Mouse (Mus musculus): ENCODE measurements around the gene Drg1. TPM values are rescaled to one million over a fixed set of nuclear protein-coding genes. Genes with fewer than 3 reads are reported as not detected.

The Drg1 gene
- total RNA-seq (2023; ENCODE audit: inconsistent age), result 61.7 to 70.2 TPM (median 63.2 TPM) in 4 replicates

GRCm38 (mm10) chr11:3266079-3266685 is at the start of gene Drg1:
TSS of gene Drg1 (minus strand) at chr11:3266415.

DNA sequence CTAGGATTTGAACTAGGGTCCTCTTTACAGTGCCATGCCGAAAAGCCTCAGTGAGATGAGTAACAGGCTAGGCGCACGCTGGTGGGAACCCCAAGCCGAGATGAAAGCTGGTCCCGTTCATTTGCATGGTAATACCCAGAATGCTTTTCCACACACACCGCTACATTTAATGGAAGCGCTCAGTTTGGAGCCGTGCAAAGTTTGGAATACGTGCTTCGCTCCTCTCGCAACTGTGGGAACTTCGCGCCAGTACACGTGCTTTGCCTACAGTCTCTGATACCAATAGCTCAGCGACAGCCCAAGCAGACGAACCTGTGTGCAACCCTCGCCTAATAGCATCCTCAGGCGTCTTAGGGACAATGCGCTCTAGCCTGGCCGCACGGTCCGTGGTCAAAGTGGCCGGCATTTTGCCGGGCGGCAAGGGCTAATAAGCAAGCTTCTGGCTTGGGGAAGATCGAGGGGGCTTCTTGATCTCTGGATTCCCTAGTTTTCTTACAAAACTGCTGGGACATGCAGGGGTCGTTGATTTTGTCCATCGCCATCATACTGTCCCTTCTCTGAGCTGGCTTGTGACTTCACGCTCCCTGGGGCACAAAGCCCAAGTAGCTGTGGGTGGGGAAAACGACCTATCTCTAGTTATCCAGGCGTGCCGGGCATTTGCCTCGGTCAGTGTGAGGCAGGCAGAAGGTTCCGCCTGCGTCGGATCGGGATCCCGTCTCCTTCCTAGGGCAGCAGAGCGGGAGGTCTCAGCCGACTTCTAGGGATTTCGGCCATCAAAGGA is 22.5 kb upstream of the Drg1 start, which contains the start of gene Patz1:
Patz1 (plus strand) TSS at position 354 of the 781 bp plus-strand sequence.

GRCm38 (mm10) chr11:3202231-3202701 is 63.9 kb downstream of the Drg1 start, which contains the start of gene Eif4enif1:
TSS of gene Eif4enif1 (plus strand) at chr11:3202392.

DNA sequence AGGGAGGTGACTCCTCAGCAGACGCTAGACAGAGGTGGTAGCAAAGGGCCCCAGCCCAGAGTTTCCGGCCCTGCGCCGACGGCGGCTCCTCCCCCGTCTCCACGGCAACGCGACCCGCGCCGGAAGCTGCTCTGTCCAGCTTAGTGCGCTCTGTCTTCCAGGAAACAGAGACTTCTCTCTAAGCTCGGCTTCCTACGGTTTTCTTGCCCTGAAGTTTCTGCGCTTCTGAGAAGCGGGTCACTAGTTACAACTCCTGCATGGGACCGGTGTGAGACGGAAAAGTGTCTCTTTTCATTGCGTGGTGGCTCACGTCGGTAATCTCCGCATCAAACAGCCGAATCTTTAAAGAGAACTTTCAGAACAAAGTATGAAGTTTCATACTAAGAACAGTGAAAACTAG is 72.9 kb downstream of the Drg1 start, which contains the start of gene Sfi1:
Sfi1 (minus strand) TSS at position 101 of the 400 bp plus-strand sequence.

Other genes starting within 250 kb of the Drg1 start
- 213 to 253 TPM (median 230 TPM) in 4 replicates for gene Sfi1, start 73.0 kb downstream of the Drg1 start, total RNA-seq (2023; ENCODE audit: inconsistent age)
- gene Eif4enif1, start 64.0 kb downstream of the Drg1 start, total RNA-seq (2023; ENCODE audit: inconsistent age), result 94.6 to 111 TPM (median 101 TPM) in 4 replicates
- gene Patz1, start 22.5 kb upstream of the Drg1 start, total RNA-seq (2023; ENCODE audit: inconsistent age), result 79.7 to 96.7 TPM (median 84.5 TPM) in 4 replicates
- 292 to 318 TPM (median 307 TPM) in 4 replicates for gene Pik3ip1, start 64.0 kb upstream of the Drg1 start, total RNA-seq (2023; ENCODE audit: inconsistent age)
- 74.3 to 91.5 TPM (median 77.5 TPM) in 4 replicates for gene Limk2, start 142.8 kb upstream of the Drg1 start, total RNA-seq (2023; ENCODE audit: inconsistent age)
- 18.6 to 23.1 TPM (median 20.2 TPM) in 4 replicates for gene Rnf185, start 185.9 kb upstream of the Drg1 start, total RNA-seq (2023; ENCODE audit: inconsistent age)
- 0.18 to 0.39 TPM in 2 of 4 replicates, not detected in the others for gene Pla2g3, start 221.9 kb upstream of the Drg1 start, total RNA-seq (2023; ENCODE audit: inconsistent age)
- not detected in 4 replicates for gene Inpp5j, start 238.4 kb upstream of the Drg1 start, total RNA-seq (2023; ENCODE audit: inconsistent age)
- gene Selenom, start 248.3 kb upstream of the Drg1 start, total RNA-seq (2023; ENCODE audit: inconsistent age), result 0.78 to 1.8 TPM (median 1.1 TPM) in 3 of 4 replicates, not detected in the other

Data from B cell, adult (primary cell).